Mouse (Mus musculus) embryonic fibroblast, embryonic 13.5 days (primary cell): ENCODE measurements around the gene Hmcn1.

Experiments
- CTCF ChIP-seq: IDR thresholded peaks from 2 replicates; pipeline ENCODE4 v1.5.1; 2011; ENCODE audit warnings: mild to moderate bottlenecking, control low read depth, low read length, moderate library complexity, borderline replicate concordance; ENCODE audit not compliant: insufficient read depth
- POLR2A ChIP-seq: IDR thresholded peaks from 2 replicates; pipeline ENCODE4 v1.6.1; 2011; ENCODE audit warnings: low read depth, mild to moderate bottlenecking, control low read depth, low read length, moderate library complexity

DNA sequence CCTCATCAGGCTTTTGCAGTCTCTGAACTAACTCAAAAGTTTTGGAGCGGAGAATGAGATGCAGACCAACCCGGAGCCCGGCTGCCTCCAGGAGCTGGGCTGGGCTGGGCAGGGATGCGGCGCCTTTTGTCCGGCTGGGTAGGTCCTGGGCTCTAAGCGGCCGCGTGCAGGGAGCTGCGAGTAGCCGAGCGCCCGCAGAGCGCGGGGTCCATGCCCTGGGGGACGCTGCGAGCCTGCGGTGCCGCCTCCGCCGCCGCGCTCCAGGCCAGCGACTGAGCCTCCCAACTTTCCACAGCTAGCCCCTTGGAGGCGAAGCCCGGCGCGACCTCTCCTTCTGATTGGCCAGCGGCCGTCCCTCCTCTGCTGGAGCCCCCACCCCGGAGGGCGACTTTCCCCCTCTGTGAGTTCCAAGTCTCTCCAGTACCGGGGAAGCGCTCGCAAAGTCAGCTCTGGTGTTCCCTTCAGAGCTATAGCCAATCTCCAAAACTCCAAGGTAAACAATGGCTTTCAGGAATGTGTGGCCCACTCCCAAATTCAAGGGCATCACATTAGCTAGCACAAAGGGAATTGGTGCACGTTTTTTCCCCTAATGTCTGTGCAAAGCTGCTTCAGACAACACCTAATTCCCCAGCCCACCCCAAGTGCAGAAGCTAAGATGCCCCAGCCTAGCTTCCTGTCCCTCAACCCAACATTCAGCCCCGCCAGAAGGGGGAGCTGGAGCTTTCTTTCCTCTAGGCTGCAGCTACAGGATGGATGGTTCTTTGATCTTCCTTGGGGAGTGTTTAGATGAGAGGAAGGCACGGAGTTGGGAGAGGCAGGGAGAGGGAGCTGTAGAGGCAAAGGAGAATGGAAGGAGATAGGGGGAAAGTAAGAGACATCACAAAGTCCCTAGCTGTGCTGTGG, at the start of gene Hmcn1:
- TF ChIP-seq POLR2A (peak; percentile 49), CTCF (no peak)
